Mouse (Mus musculus) heart, embryonic 13.5 days (tissue): ENCODE data around the gene Rbm11. TPM values are rescaled to one million over a fixed set of nuclear protein-coding genes. Genes with fewer than 3 reads are reported as not detected.

ENCODE experiments used
- polyA plus RNA-seq: library from polyadenylated mRNA; unstranded; fragments of >200 nt; fragmentation: Nextera tagmentation; extraction: Ambion mirVana; gene quantifications from 2 replicates; pipeline ENCODE4 v1.2.1, GENCODE M21; 2015

Rbm11 gene
- polyA plus RNA-seq, 1 experiment from 2014 or later: 0.51 TPM

Other genes with a start within 250 kb of the Rbm11 start
- not detected in 2 replicates for gene Lipi, start 6.8 kb upstream of the Rbm11 start, polyA plus RNA-seq
- gene Hspa13, start 174.3 kb downstream of the Rbm11 start, polyA plus RNA-seq: 20.1 and 20.4 TPM in 2 replicates